Mouse (Mus musculus): ENCODE results near the gene Gm5294. TPM values are rescaled to one million over a fixed set of nuclear protein-coding genes. Genes with fewer than 3 reads are reported as not detected.

The Gm5294 gene
- total RNA-seq (2023), result not detected

GRCm38 (mm10) chr5:138819780-138820179 is at the start of gene Gm5294:
Gene Gm5294, plus strand, starts transcription at chr5:138820080.

Other genes with a start within 250 kb of the Gm5294 start
- 10 to 100 TPM; 45.6 to 51.4 TPM for gene Zfp68, start 200.3 kb upstream of the Gm5294 start, total RNA-seq (2023)
- 1 to 10 TPM; 7.7 to 8.4 TPM for gene A430033K04Rik, start 197.2 kb upstream of the Gm5294 start, total RNA-seq (2023)
- under 1 TPM in 1 of 2 experiments, not detected in 1; 0.15 TPM for gene Fam20c, start 65.6 kb upstream of the Gm5294 start, total RNA-seq (2023)
- 1 to 10 TPM in 1 of 2 experiments, under 1 TPM in 1; 0.36 to 1.2 TPM for gene Pdgfa, start 177.3 kb downstream of the Gm5294 start, total RNA-seq (2023)